Mouse (Mus musculus) embryonic facial prominence, embryonic 15.5 days (tissue): ENCODE data around the gene Greb1. TPM values are rescaled to one million over a fixed set of nuclear protein-coding genes. Genes with fewer than 3 reads are reported as not detected.
A peak's percentile ranks its signal among the peaks of the same experiment; 100 is the strongest.

Experiments used
- ATAC-seq: fragments of 200-750 bp; cut with Nextera tagmentation; 2 replicates; pipeline ENCODE4 v1.8.0; 2017; ENCODE audit warnings: low read depth, moderate TSS enrichment; ENCODE audit not compliant: insufficient number of reproducible peaks, low FRiP score, low TSS enrichment
- H3K27ac ChIP-seq: fragments of 300-500 bp; sonication (generic); replicated peaks from 2 replicates; pipeline ENCODE4 v1.5.1; 2015; ENCODE audit warnings: mild to moderate bottlenecking, inconsistent platforms
- H3K27me3 ChIP-seq: fragments of 300-500 bp; sonication (generic); 2 replicates; pipeline ENCODE4 v1.6.1; 2015; ENCODE audit warnings: inconsistent platforms
- H3K36me3 ChIP-seq: fragments of 300-500 bp; sonication (generic); 2 replicates; pipeline ENCODE4 v1.6.1; 2015; ENCODE audit warnings: mild to moderate bottlenecking, inconsistent platforms
- H3K4me1 ChIP-seq: fragments of 300-500 bp; sonication (generic); 2 replicates; pipeline ENCODE4 v1.6.1; 2015; ENCODE audit warnings: inconsistent platforms
- H3K4me2 ChIP-seq: fragments of 300-500 bp; sonication (generic); replicated peaks from 2 replicates; pipeline ENCODE4 v1.6.1; 2015; ENCODE audit warnings: mild to moderate bottlenecking, inconsistent platforms
- H3K4me3 ChIP-seq: fragments of 300-500 bp; sonication (generic); replicated peaks from 2 replicates; pipeline ENCODE4 v1.5.1; 2015; ENCODE audit warnings: mild to moderate bottlenecking, inconsistent platforms
- H3K9ac ChIP-seq: fragments of 300-500 bp; sonication (generic); 2 replicates; pipeline ENCODE4 v1.6.1; 2015; ENCODE audit warnings: inconsistent platforms
- H3K9me3 ChIP-seq: fragments of 300-500 bp; sonication (generic); replicated peaks from 2 replicates; pipeline ENCODE4 v1.6.1; 2016; ENCODE audit warnings: inconsistent platforms
- WGBS: fragments of 180-500 bp; shearing (Covaris S2); methylation state at CpG from one replicate; pipeline ENCODE4 v1.1.7; 2015; 5-methylcytosine and 5-hydroxymethylcytosine counted together
- polyA plus RNA-seq: library from polyadenylated mRNA; unstranded; fragments of >200 nt; fragmentation: Nextera tagmentation; extraction: Ambion mirVana; gene quantifications from 2 replicates; pipeline ENCODE4 v1.2.1, GENCODE M21; 2015

Greb1 gene
- polyA plus RNA-seq, 1 experiment from 2014 or later, result 1.7 TPM

DNA sequence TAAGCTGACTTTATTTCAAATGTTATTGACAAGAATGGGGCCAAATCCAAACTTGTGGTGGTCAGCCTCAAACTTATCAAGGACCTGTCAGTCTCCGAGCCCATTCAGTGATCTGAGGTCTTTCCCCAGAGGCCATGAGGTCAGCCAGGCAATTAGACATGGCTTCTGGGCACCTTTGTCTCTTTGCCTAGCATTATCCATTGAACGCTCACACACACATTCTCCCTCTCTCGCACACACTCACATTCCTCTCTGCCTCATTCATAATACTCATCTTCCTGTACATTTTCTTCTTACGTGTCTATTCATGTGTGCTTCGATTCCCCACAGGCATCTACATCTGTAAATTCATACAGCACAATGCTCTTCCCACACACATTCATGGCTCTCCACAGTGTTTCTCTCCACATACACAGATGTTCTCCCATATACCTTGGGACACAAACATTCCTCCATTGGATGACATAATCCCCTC lies 3.3 kb upstream of the Greb1 start:
- 34% methylated on average over 5 of the region's 5 CpGs for WGBS
- H3K27ac ChIP-seq, result no peak overlapping the region
- no peaks in the 10 kb centered on the region for H3K9me3 ChIP-seq
- H3K4me1 ChIP-seq, result peaks cover 13% of the 10 kb centered on the region; the same call in 1 of the 2 replicates
- peaks cover 5% of the 10 kb centered on the region; the same call in 1 of the 2 replicates for H3K27me3 ChIP-seq
- no peak overlapping the region for H3K4me3 ChIP-seq
- H3K36me3 ChIP-seq, result no peaks in the 10 kb centered on the region
- H3K9ac ChIP-seq, result no peak overlapping the region
- ATAC-seq, result no peak
- H3K4me2 ChIP-seq, result no peak overlapping the region

DNA sequence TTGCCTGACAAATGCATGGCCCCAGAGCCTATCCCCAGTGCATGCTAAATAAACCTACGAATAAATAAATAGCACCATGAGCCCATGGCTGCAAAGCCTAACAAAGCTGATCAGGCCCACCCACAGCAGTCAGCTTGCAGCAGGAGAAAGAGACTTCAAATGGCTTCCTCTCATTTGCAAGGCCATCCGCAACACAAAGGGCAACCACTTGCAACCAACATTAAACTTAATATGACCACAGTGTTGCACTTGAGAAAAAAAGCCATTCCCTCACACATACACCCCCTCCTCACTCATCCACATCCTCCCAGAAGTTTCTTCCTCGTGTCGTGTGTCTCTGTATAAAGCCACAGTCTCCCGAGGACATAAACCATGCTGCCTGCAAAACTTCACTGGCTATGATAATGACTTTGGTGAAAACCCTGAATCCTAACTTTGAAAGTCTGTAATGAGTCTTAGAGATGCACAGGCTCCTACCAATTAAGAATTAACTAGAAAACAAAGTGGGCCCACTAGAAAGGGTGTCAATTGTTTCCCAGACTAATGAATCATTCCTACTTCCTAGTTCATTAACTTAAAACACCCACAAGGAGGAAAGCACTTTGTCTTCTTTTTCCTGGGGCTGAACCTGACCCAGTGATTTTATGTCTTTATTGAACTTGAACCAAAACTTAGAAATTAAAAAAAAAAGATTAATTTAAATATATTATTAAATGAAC lies 2.7 kb upstream of the Greb1 start:
- H3K36me3 ChIP-seq, result no peaks in the 10 kb centered on the region

DNA sequence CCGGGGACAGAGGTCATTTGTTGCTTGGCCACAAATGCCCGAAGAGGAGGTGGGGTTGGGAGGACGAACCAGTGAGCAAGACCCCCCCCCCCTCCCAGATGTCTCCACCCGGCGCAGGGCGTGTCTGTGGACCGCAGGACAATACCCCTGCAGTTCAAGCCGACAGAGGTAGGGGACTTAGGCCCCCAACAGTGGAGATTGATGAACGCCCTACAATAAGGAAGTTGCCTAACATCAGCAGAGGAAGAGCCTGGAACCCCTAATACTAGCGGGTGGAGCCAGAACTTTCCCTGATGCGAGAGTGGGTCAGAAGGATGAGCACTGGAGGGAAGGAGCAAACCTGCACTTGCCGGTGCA lies 251 bp upstream of the Greb1 start:
- 1% methylated on average over 12 of the region's 12 CpGs for WGBS
- ATAC-seq, result no peak
- peak overlapping the region; percentile 28; the same call in 1 of the 2 replicates for H3K9ac ChIP-seq
- peak overlapping the region; percentile 94 for H3K4me2 ChIP-seq
- peak overlapping the region; percentile 54 for H3K4me3 ChIP-seq
- H3K4me1 ChIP-seq, result peaks cover 13% of the 10 kb centered on the region; the same call in 1 of the 2 replicates
- no peaks in the 10 kb centered on the region for H3K9me3 ChIP-seq
- H3K27me3 ChIP-seq, result no peaks in the 10 kb centered on the region
- H3K27ac ChIP-seq, result no peak overlapping the region
- H3K36me3 ChIP-seq, result no peaks in the 10 kb centered on the region

More for the DNA sequence above, 2.7 kb upstream of the Greb1 start:
- no peak overlapping the region for H3K9ac ChIP-seq
- WGBS, result 42% methylated on average over 5 of the region's 5 CpGs
- H3K27me3 ChIP-seq, result 0 out of 2 replicates have a peak, but pooled peaks cover 5% of the 10 kb centered on the region
- no peak for ATAC-seq
- no peak overlapping the region for H3K27ac ChIP-seq
- H3K4me3 ChIP-seq, result no peak overlapping the region
- H3K4me1 ChIP-seq, result peaks cover 13% of the 10 kb centered on the region; the same call in 1 of the 2 replicates
- H3K9me3 ChIP-seq, result no peaks in the 10 kb centered on the region
- H3K4me2 ChIP-seq, result no peak overlapping the region

DNA sequence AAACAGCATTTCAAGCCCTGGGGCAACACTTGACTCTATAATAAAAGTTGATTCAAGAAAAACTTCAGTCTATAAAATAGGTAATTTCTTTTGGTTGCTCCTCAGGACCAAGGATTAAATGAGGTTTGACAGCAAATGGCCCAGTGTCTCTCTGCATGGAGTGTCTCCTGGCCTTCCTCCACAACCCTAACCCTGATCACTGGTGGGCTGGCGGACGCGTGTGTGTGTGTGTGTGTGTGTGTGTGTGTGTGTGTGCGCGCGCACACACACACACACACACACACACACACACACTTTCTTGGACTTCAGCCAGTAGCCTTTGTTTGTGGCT lies 793 bp downstream of the Greb1 start:
- ATAC-seq, result no peak
- 10% methylated on average over 5 of the region's 6 CpGs for whole genome bisulfite sequencing
- no peak overlapping the region for H3K9ac ChIP-seq

DNA sequence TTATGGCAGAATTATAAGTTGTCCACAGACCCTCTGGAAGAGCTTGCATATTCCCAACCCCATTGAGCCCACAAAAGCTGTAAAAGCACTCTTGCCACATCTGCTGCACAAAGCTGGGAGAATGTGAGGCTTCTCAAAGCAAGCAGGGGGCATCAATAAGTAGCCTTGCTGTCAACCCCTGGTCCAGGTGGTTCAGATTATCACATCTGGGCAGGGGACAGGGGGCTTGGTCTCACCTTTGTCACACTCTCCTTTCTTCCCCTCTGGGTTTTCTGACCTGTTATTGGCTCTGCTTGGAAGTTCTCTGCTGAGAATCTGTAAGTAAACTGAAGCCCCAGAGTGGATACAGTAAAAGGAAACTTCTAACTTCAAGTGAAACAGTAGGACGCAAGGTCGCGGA lies 1.8 kb downstream of the Greb1 start:
- H3K36me3 ChIP-seq, result no peaks in the 10 kb centered on the region
- no peaks in the 10 kb centered on the region for H3K9me3 ChIP-seq
- no peak overlapping the region for H3K4me3 ChIP-seq
- ATAC-seq, result no peak
- WGBS, result 35% methylated on average over 3 of the region's 3 CpGs
- H3K9ac ChIP-seq, result no peak overlapping the region
- no peaks in the 10 kb centered on the region for H3K27me3 ChIP-seq
- no peak overlapping the region for H3K4me2 ChIP-seq
- H3K27ac ChIP-seq, result no peak overlapping the region
- peaks cover 13% of the 10 kb centered on the region; the same call in 1 of the 2 replicates for H3K4me1 ChIP-seq

More for the DNA sequence above, 793 bp downstream of the Greb1 start:
- Histone ChIP-seq H3K9me3 (no peaks in the 10 kb centered on the region), H3K4me1 (peaks cover 13% of the 10 kb centered on the region; the same call in 1 of the 2 replicates), H3K36me3 (no peaks in the 10 kb centered on the region), H3K4me2 (peak overlapping the region; percentile 94), H3K4me3 (peak overlapping the region; percentile 54), H3K27me3 (no peaks in the 10 kb centered on the region), H3K27ac (no peak overlapping the region)

DNA sequence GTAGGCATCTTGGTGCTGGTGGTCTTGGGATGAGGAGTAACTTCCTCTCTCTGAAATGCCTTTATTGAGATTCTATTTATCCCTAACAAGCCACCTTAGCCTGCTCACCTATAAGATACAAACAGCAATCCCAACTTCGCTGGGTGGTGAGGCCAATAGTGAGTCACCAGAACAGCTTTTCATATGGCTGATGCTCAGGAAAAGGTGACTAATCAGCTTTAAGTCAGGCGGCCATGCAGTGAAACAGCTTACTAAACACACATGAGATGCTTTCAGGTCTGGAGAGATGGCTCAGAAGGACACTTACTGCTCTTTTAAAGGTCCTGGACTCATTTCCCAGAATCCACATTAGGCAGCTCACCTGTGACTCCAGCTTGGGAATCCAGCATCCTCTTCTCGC lies 4.9 kb downstream of the Greb1 start:
- Histone ChIP-seq H3K27me3 (no peaks in the 10 kb centered on the region), H3K27ac (no peak overlapping the region), H3K9ac (no peak overlapping the region), H3K36me3 (no peaks in the 10 kb centered on the region), H3K4me3 (no peak overlapping the region), H3K9me3 (no peaks in the 10 kb centered on the region), H3K4me1 (peaks cover 9% of the 10 kb centered on the region; the same call in 1 of the 2 replicates), H3K4me2 (no peak overlapping the region)
- ATAC-seq, result no peak
- 75% methylated on average over 3 of the region's 3 CpGs for WGBS

DNA sequence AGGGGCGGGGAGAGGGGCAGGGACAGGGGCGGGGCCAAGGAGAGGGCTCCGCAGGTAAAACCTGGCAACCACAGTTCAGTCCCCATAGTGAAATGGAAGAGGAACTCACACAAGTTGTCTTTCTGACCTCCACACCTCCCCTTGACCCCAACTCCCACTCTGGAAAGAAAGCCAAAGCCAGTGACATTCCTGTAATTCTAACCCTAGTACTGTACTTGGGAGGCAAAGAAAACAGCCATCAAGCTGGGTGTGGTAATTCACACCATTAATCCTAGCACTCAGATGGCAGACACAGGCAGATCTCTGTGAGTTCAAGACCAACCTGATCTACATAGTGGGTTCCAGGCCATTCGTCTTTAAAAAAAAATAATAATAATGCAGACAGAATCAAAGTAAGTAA lies 7.3 kb downstream of the Greb1 start:
- no peaks in the 10 kb centered on the region for H3K4me1 ChIP-seq
- no peaks in the 10 kb centered on the region for H3K36me3 ChIP-seq
- H3K4me3 ChIP-seq, result no peak overlapping the region
- no peak overlapping the region for H3K27ac ChIP-seq
- no peak overlapping the region for H3K4me2 ChIP-seq
- no peak for ATAC-seq
- no peaks in the 10 kb centered on the region for H3K27me3 ChIP-seq
- no peak overlapping the region for H3K9ac ChIP-seq
- WGBS, result 76% methylated on average over 4 of the region's 4 CpGs
- no peaks in the 10 kb centered on the region for H3K9me3 ChIP-seq

DNA sequence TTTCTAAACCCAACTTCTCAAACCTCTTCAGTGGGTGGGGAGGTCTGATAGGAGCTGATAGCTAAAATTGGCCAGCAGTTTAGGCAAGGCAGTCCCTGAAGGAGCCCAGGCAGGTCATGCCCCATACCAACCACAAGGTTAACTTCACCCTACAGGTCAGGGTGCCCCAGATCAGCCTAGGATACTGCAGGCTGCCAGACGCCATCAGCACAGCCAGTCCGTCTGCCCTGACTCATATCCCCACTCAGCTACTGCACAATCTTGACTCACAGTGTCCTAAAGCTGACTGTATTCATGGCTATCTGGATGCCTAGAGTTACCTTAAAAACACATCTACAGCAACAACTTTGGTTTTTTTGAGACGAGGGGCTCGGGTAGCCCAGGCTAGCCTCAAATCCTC lies 10.2 kb downstream of the Greb1 start:
- Histone ChIP-seq H3K9me3 (no peaks in the 10 kb centered on the region), H3K27me3 (no peaks in the 10 kb centered on the region), H3K36me3 (no peaks in the 10 kb centered on the region), H3K9ac (no peak overlapping the region), H3K4me1 (no peaks in the 10 kb centered on the region), H3K27ac (no peak overlapping the region), H3K4me2 (no peak overlapping the region), H3K4me3 (no peak overlapping the region)
- WGBS, result 38% methylated on average over 4 of the region's 4 CpGs
- ATAC-seq, result no peak

DNA sequence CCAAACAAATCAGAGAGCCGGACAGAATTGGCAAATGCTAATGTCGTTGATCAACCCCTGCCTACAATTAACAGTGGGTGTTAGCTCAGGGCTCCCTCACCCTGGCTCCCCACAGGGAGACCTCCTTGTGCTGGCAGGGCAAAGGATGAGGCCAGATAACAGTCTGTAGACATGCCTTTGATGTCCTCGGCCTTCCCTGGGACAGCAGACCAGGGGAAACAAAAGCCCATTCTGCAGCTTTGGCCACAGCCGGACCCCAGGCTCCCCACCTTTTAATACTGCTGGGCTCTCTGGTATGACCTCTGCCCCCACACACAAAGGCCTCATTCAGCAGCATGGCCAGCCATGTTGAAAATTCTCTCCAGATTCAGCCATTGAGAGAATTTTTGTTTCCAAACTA lies 10.9 kb downstream of the Greb1 start:
- H3K27me3 ChIP-seq, result no peaks in the 10 kb centered on the region
- no peak overlapping the region for H3K27ac ChIP-seq
- 24% methylated on average over 4 of the region's 4 CpGs for WGBS
- no peaks in the 10 kb centered on the region for H3K4me1 ChIP-seq
- no peaks in the 10 kb centered on the region for H3K36me3 ChIP-seq
- H3K9ac ChIP-seq, result no peak overlapping the region
- no peak overlapping the region for H3K4me2 ChIP-seq
- ATAC-seq, result no peak
- H3K4me3 ChIP-seq, result no peak overlapping the region
- no peaks in the 10 kb centered on the region for H3K9me3 ChIP-seq

DNA sequence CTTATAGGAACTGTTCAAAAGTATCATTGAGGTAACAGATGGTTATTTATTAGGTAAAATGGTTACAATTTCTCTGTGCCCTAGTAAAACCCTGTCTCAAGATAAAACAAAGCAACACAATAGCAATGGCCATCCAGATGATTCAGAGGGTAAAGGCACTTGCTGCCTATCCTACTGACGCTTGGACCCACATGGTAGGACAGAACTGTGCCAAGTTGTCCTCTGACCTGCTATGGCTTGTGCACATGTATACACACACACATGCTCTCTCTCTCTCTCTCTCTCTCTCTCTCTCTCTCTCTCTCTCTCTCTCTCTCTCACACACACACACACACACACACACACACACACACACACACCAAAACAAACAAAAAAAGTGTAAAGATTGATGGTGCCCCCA lies 11.5 kb downstream of the Greb1 start:
- no peaks in the 10 kb centered on the region for H3K27me3 ChIP-seq
- no peak overlapping the region for H3K27ac ChIP-seq
- no peaks in the 10 kb centered on the region for H3K9me3 ChIP-seq
- WGBS, result 35% methylated on average over 1 of the region's 1 CpGs
- ATAC-seq, result no peak
- H3K4me3 ChIP-seq, result no peak overlapping the region
- no peaks in the 10 kb centered on the region for H3K4me1 ChIP-seq
- no peak overlapping the region for H3K4me2 ChIP-seq
- H3K36me3 ChIP-seq, result no peaks in the 10 kb centered on the region
- no peak overlapping the region for H3K9ac ChIP-seq

DNA sequence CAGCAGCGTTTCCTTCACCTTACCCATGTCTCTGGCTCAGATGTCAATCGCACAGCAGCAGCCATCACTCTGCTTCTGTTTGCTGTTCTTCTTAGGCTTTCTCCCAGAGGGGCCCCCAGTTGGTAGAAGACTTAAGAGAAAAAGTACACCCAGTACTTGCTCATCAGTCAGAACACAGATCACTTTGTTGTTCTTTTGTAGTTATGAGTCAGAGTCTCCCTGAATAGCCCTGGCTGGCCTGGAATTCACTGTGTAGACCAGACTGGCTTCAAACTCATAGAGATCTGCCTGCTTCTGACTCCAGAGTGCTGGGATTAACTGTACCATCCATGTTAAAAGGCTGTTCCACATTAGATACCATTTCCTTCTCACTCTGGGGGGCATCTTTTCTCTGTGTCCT lies 12.1 kb downstream of the Greb1 start:
- Histone ChIP-seq H3K27me3 (no peaks in the 10 kb centered on the region), H3K36me3 (no peaks in the 10 kb centered on the region), H3K4me2 (no peak overlapping the region), H3K27ac (no peak overlapping the region), H3K9ac (no peak overlapping the region), H3K4me1 (no peaks in the 10 kb centered on the region), H3K4me3 (no peak overlapping the region), H3K9me3 (no peaks in the 10 kb centered on the region)
- ATAC-seq, result no peak
- 67% methylated on average over 2 of the region's 2 CpGs for WGBS
